Comparison of ENCODE assay signal across 9 mouse cellular contexts in the genomic region with DNA sequence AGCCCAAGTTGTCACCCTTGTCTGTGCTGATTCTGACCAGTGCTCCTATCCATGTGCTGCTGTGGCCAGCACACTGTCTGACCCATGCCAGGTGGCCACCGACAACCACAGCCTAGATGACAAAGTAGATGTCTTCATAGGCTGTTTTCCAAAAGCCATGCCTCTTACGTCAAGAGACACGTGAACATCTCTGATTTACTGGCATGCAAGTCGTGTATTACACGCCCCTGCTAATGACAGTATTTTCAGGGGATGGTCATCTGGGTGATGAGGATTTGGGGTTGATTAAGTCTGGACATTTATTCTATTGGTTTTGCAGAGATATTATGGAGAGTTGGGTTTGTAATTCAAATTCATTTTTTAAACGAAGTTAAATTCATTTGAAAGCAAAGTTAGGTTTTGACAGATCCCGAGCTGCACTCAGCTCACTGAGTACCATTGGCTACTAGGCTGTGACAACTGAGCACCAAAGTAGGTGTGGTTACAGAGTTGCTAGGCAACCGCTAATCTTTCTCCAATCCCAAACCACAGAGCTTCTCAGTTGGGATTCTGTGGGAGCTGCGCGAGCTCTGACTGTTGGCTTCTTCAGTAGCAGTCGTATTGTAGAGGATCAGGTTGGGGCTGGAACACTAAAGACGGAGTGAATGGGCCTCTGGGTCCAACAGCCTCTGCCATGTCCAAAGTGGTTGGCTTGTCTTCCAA.
DNase-seq lines count a peak whose midpoint lies in the region; ATAC-seq lines count a peak whose summit lies in the region.
"Had no signal": no experiment of that assay in that cellular context is flagged by ENCODE, and none has a peak within 500 bp of the region (broad histone marks: within the 10 kb centered on the region; RNA-seq: fewer than 3 reads in every experiment).

No protein-coding gene starts in this region.

- H3K9ac ChIP-seq in embryonic facial prominence, embryonic 13.5 days: 0 out of 2 replicates have a peak overlapping the region, but pooled peaks have one; percentile 37
- no peak overlapping the region for H3K9ac ChIP-seq in hindbrain, embryonic 14.5 days
- H3K9ac ChIP-seq in midbrain, embryonic 16.5 days (ENCODE audit: low read depth, low read length): peak overlapping the region; percentile 51; the same call in 1 of the 2 replicates
- H3K9ac ChIP-seq: heart, embryonic 12.5 days had no signal

- no peak overlapping the region for H3K4me3 ChIP-seq in embryonic facial prominence, embryonic 13.5 days
- peak overlapping the region; percentile 23 for H3K4me3 ChIP-seq in hindbrain, embryonic 14.5 days (replicated peaks; ENCODE audit: low read length)
- peak overlapping the region; percentile 41 for H3K4me3 ChIP-seq in midbrain, embryonic 16.5 days (ENCODE audit: low read depth, low read length)
- H3K4me3 ChIP-seq: heart, embryonic 12.5 days had no signal

- no peaks in the 10 kb centered on the region for H3K36me3 ChIP-seq in embryonic facial prominence, embryonic 13.5 days
- H3K36me3 ChIP-seq in hindbrain, embryonic 14.5 days (replicated peaks; ENCODE audit: control insufficient read depth, insufficient read depth): no peaks in the 10 kb centered on the region
- H3K36me3 ChIP-seq in midbrain, embryonic 16.5 days (ENCODE audit: control insufficient read depth, insufficient read depth, low read length): no peaks in the 10 kb centered on the region
- H3K36me3 ChIP-seq: heart, embryonic 12.5 days had no signal

- 42% methylated on average over 12 of the region's 12 CpGs for WGBS in embryonic facial prominence, embryonic 13.5 days
- 48% methylated on average over 12 of the region's 12 CpGs for WGBS in hindbrain, embryonic 14.5 days
- WGBS in midbrain, embryonic 16.5 days: 33% methylated on average over 12 of the region's 12 CpGs

- peak overlapping the region; percentile 29 for H3K4me2 ChIP-seq in embryonic facial prominence, embryonic 13.5 days
- peak overlapping the region; percentile 49 for H3K4me2 ChIP-seq in hindbrain, embryonic 14.5 days (replicated peaks)
- H3K4me2 ChIP-seq in midbrain, embryonic 16.5 days (ENCODE audit: low read length): peak overlapping the region; percentile 65
- H3K4me2 ChIP-seq: heart, embryonic 12.5 days had no signal

- peak; percentile 8 for DNase-seq in layer of hippocampus, adult 11-12 months (ENCODE audit: low spot score)
- no peak for DNase-seq in layer of hippocampus, adult 9-10 months (ENCODE audit: low spot score)
- DNase-seq in hindbrain, embryonic 14.5 days (ENCODE audit: low spot score): peak; percentile 66
- DNase-seq in spleen, postnatal 14 days (ENCODE audit: low spot score in 2 of 2): no peak
- no peak for DNase-seq in kidney, postnatal 36 days

- no peaks in the 10 kb centered on the region for H3K9me3 ChIP-seq in embryonic facial prominence, embryonic 13.5 days
- H3K9me3 ChIP-seq in hindbrain, embryonic 14.5 days (ENCODE audit: control insufficient read depth, low read length): no peaks in the 10 kb centered on the region
- H3K9me3 ChIP-seq in midbrain, embryonic 16.5 days (replicated peaks; ENCODE audit: control insufficient read depth, low read length, poor library complexity, severe bottlenecking): no peaks in the 10 kb centered on the region
- H3K9me3 ChIP-seq: heart, embryonic 12.5 days had no signal

- no peaks in the 10 kb centered on the region for H3K4me1 ChIP-seq in embryonic facial prominence, embryonic 13.5 days
- peaks cover 8% of the 10 kb centered on the region for H3K4me1 ChIP-seq in hindbrain, embryonic 14.5 days (replicated peaks; ENCODE audit: control insufficient read depth, insufficient read depth, low read length)
- H3K4me1 ChIP-seq in midbrain, embryonic 16.5 days (ENCODE audit: control insufficient read depth, insufficient read depth, low read length): no peaks in the 10 kb centered on the region
- H3K4me1 ChIP-seq: heart, embryonic 12.5 days had no signal

- no peaks in the 10 kb centered on the region; the same call in 1 of the 2 replicates for H3K27me3 ChIP-seq in embryonic facial prominence, embryonic 13.5 days
- no peaks in the 10 kb centered on the region for H3K27me3 ChIP-seq in hindbrain, embryonic 14.5 days (ENCODE audit: control insufficient read depth, insufficient read depth, low read length)
- H3K27me3 ChIP-seq in midbrain, embryonic 16.5 days (ENCODE audit: control insufficient read depth, insufficient read depth, low read depth, low read length): no peaks in the 10 kb centered on the region
- H3K27me3 ChIP-seq: heart, embryonic 12.5 days had no signal

- no peak overlapping the region for H3K27ac ChIP-seq in embryonic facial prominence, embryonic 13.5 days
- H3K27ac ChIP-seq in hindbrain, embryonic 14.5 days: no peak overlapping the region
- H3K27ac ChIP-seq in midbrain, embryonic 16.5 days (ENCODE audit: low read length): peak overlapping the region; percentile 69

- ATAC-seq in embryonic facial prominence, embryonic 13.5 days (ENCODE audit: insufficient number of reproducible peaks, insufficient read depth, low FRiP score, low TSS enrichment, low read depth): 0 out of 2 replicates have a peak, but pooled peaks have one; percentile 32
- peak; percentile 85 for ATAC-seq in hindbrain, embryonic 14.5 days (ENCODE audit: low FRiP score)
- ATAC-seq in midbrain, embryonic 16.5 days: peak; percentile 99
- ATAC-seq in erythroblast, adult 5-6 weeks (replicated peaks; ENCODE audit: low FRiP score, poor library complexity, severe bottlenecking): no peak

Comparison
In these comparisons a context has a peak if more than half of its experiments do, and no peak if none do; other contexts are left out.
1. DNase-seq: peak in layer of hippocampus, adult 11-12 months (single experiment) and hindbrain, embryonic 14.5 days (single experiment); none in layer of hippocampus, adult 9-10 months (single experiment), spleen, postnatal 14 days (0 of 2) and kidney, postnatal 36 days (0 of 2).
2. Peak in every context shown above with its lines, with median percentiles within 50 percentile points of each other: H3K4me2 ChIP-seq.